Mouse (Mus musculus) brain, embryonic 14.5 days (tissue): ENCODE measurements at regions not wholly inside any gene's neighbourhood (a gene's known extent, or its start where the extent isn't known, plus 50 kb on each side); places are given as distances from the start of the nearest gene placed in this dataset.

Experiments
- DNase-seq: peaks from one replicate; pipeline ENCODE4 v3.0.0-alpha.2; 2011; ENCODE audit warnings: low read depth
- CTCF ChIP-seq: fragments of 200-500 bp; IDR thresholded peaks from 2 replicates; pipeline ENCODE4 v1.5.1; 2012; ENCODE audit warnings: inconsistent platforms, mild to moderate bottlenecking, moderate library complexity, borderline replicate concordance; ENCODE audit not compliant: insufficient read depth, insufficient read length; ENCODE audit errors: extremely low read depth
- POLR2A ChIP-seq: fragments of 200-500 bp; IDR thresholded peaks from 2 replicates; pipeline ENCODE4 v1.6.1; 2012; ENCODE audit warnings: mild to moderate bottlenecking, inconsistent platforms, borderline replicate concordance; ENCODE audit not compliant: poor library complexity, insufficient read depth, insufficient read length, severe bottlenecking; ENCODE audit errors: extremely low read depth

GRCm38 (mm10) chr4:98188944-98189343 is 194.2 kb downstream of the Tm2d1 start:
- TF ChIP-seq POLR2A = no peak
- no peak for DNase-seq

DNA sequence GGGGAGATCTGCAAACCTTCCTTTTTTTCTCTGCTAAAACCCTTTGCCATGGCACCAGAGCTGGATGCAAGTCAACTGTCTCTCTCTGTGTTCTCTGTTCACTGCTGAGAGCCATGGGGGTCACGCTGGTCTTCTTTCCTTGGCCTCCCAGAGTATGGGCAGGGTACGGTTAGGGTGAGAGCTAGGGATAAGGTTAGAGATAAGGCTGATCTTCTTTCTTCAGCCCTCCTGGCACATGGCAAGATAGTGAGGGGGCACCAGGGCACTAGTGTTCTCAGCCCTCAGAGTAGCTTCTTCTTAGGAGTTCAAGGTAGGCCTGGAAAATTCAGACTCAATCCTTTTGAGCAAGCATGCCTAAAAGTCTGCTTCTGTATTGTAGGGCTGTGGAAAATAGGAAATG is 196.1 kb downstream of the Tm2d1 start:
- no peak for TF ChIP-seq POLR2A
- TF ChIP-seq CTCF = no peak
- DNase-seq = no peak

GRCm38 (mm10) chr4:98182053-98182355 is 201.1 kb downstream of the Tm2d1 start:
- DNase-seq = peak; percentile 71
- no peak for TF ChIP-seq CTCF

DNA sequence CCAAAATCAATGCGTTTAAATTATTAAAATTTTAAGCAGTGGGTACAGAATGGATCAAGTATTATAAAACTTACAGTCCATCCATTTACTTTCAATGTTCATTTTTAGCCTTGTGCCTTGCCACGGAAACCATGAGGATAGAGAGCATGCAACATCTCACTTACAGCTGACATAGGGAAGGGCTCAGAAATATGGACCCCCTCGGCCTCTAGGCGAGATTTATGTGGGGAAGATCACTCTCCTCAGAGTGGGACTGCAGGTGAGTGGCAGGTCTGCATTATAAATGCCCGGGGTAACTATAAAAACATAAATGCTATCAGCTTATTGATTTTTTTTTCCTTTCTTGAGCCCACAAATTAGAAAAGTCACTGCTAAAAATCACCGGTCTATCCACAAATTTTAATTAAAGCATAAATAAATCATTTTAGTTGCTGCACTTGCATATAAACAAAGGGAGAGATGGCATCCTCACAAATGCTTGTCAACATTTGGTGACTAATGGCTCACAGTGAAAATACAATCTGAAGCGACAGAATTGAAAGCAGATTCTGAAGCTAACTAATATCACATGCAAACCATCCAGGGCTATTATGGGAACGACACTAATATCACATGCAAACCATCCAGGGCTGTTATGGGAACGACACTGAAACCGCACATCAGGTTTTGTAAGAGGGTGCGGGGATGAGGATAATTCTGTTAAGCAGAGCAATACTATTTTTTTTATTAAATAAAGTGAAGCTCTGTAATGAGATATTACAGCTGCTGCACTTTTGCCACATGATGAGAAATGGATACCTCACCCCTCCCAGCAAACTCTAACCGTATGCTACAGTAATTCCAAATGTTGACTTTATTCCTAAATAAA is 201.7 kb downstream of the Tm2d1 start:
- TF ChIP-seq POLR2A (no peak), CTCF (no peak)
- peak; percentile 25 for DNase-seq

DNA sequence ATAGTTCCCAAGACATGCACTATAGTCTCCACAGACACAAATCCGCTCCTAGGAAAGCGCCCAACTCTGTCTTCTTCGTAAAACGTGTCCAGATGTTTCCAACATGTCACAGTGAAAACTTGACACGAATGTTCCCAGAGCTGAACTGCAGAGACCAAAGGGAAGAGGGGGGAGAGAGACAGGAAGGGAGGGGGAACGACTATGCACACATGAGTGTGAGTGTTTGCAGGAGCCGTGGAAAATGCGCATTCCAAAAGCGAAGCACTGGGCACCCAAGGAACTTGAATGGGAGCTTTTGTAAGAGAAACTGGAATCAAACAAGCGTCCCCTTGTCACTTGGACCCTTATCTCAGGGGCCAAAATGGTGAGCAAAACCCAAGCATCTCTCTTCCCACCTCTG is 202.8 kb downstream of the Tm2d1 start:
- TF ChIP-seq POLR2A = no peak
- no peak for TF ChIP-seq CTCF
- peak; percentile 35 for DNase-seq
